Mouse (Mus musculus): ENCODE measurements around the gene Tacc3.

GRCm38 (mm10) chr5:33630615-33631014 is 27.3 kb upstream of the Tacc3 start:
- no peak for TF ChIP-seq CTCF (IDR thresholded peaks at IDR 0.05; ENCODE audit: borderline replicate concordance, extremely low read depth, insufficient read depth, insufficient read length)
- no peak for TF ChIP-seq POLR2A (IDR thresholded peaks at IDR 0.05; ENCODE audit: borderline replicate concordance, extremely low read depth, insufficient read depth, insufficient read length, poor library complexity, severe bottlenecking)

Data from brain, embryonic 14.5 days (tissue).